Mouse (Mus musculus): ENCODE data around the gene Calcoco1. TPM values are rescaled to one million over a fixed set of nuclear protein-coding genes. Genes with fewer than 3 reads are reported as not detected.

The Calcoco1 gene
- polyA plus RNA-seq, 1 experiment, result 20.1 TPM

GRCm38 (mm10) chr15:102657926-102658381 lies 64.0 kb downstream of the Calcoco1 start:
- H3K36me3 ChIP-seq (ENCODE audit: control insufficient read depth, insufficient read depth, low read length), result no peaks in the 10 kb centered on the region
- H3K4me3 ChIP-seq (ENCODE audit: control insufficient read depth, low read depth, low read length), result no peak overlapping the region
- H3K27ac ChIP-seq (ENCODE audit: control insufficient read depth, insufficient read depth, low read depth, low read length), result no peak overlapping the region
- no peaks in the 10 kb centered on the region for H3K4me1 ChIP-seq (ENCODE audit: control insufficient read depth, insufficient read depth, low read length)
- H3K27me3 ChIP-seq (ENCODE audit: control insufficient read depth, insufficient read depth, low read length), result no peaks in the 10 kb centered on the region
- TF ChIP-seq POLR2A (IDR thresholded peaks at IDR 0.05; ENCODE audit: control insufficient read depth, low read depth, low read length), result no peak
- TF ChIP-seq CTCF (IDR thresholded peaks at IDR 0.05; ENCODE audit: control insufficient read depth, insufficient read depth, insufficient replicate concordance, low read depth, low read length), result no peak

Other genes with a start within 250 kb of the Calcoco1 start
- gene Gm10337, start 218.5 kb downstream of the Calcoco1 start, polyA plus RNA-seq (2012; rRNA removed), result not detected in 2 replicates
- 7.0 and 7.8 TPM in 2 replicates for gene Map3k12, start 205.1 kb downstream of the Calcoco1 start, polyA plus RNA-seq (2012; rRNA removed)
- gene Tarbp2, start 204.0 kb downstream of the Calcoco1 start, polyA plus RNA-seq (2012; rRNA removed), result 335 and 372 TPM in 2 replicates
- gene Npff, start 197.2 kb downstream of the Calcoco1 start, polyA plus RNA-seq (2012; rRNA removed), result 0.67 and 0.77 TPM in 2 replicates
- 0.68 TPM in 1 of 2 replicates, not detected in the other for gene Gm28047, start 97.1 kb downstream of the Calcoco1 start, polyA plus RNA-seq (2012; rRNA removed)
- 33.9 and 42.9 TPM in 2 replicates for gene Atf7, start 96.7 kb downstream of the Calcoco1 start, polyA plus RNA-seq (2012; rRNA removed)
- gene Atp5g2, start 49.8 kb downstream of the Calcoco1 start, polyA plus RNA-seq (2012; rRNA removed), result 53.6 and 70.7 TPM in 2 replicates
- not detected in 2 replicates for gene Hoxc13, start 198.9 kb upstream of the Calcoco1 start, polyA plus RNA-seq (2012; rRNA removed)
- gene Hoxc12, start 214.6 kb upstream of the Calcoco1 start, polyA plus RNA-seq (2012; rRNA removed), result not detected in 2 replicates
- not detected in 2 replicates for gene Hoxc11, start 232.2 kb upstream of the Calcoco1 start, polyA plus RNA-seq (2012; rRNA removed)
- 0.29 and 0.31 TPM in 2 replicates for gene Hoxc10, start 244.6 kb upstream of the Calcoco1 start, polyA plus RNA-seq (2012; rRNA removed)
- 0.53 and 0.66 TPM in 2 replicates for gene Hoxc5, start 245.3 kb upstream of the Calcoco1 start, polyA plus RNA-seq (2012; rRNA removed)